Mouse (Mus musculus): ENCODE data around the gene Vmn2r60. TPM values are rescaled to one million over a fixed set of nuclear protein-coding genes. Genes with fewer than 3 reads are reported as not detected.
"Not testable (repeated sequence)": the region's sequence is repeated elsewhere in the genome, so short reads cannot be mapped to it uniquely, and the experiment has no call there.

The Vmn2r60 gene
- under 1 TPM; 0.04 to 0.09 TPM for total RNA-seq (2021)
- long read RNA-seq, experiment 1: 0 reads
- long read RNA-seq, experiment 2: 0 reads

GRCm38 (mm10) chr7:42107470-42107869 is at the start of gene Vmn2r60:
TSS of gene Vmn2r60 (plus strand) at chr7:42107770.
- intact Hi-C loops (cut with DNase I): no loop called here
- no peak for DNase-seq (ENCODE audit: low spot score in 2 of 2)

DNA sequence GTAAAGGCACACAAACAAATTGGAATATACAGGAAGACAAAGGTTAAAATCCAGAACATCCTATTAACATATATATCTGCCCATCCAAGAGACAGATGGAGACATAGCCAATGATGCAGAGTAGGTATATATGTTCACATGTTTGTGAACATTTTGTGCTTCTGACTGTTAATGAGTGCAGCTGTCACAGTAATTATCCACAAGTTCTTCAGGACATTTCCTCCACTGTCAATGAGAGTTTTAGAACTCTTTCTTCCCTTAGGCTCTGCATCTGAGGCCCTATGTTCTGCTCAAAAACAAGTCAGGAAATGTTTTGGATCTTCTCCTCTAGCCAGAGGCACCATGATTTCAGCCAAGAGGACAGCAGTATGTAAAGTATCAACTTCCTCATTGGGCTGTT is 48.6 kb upstream of the Vmn2r60 start, which contains the start of gene Vmn2r59:
Vmn2r59 (minus strand) TSS at position 101 of the 400 bp plus-strand sequence.
- intact Hi-C loops (cut with DNase I): no loop called here
- no peak for DNase-seq (ENCODE audit: low spot score in 2 of 2)

- DNase-seq (ENCODE audit: low spot score in 2 of 2); intact Hi-C loops (cut with DNase I): not testable (repeated sequence)
Measured at GRCm38 (mm10) chr7:42107061-42107460, 509 bp upstream of the Vmn2r60 start.

Other genes starting within 250 kb of the Vmn2r60 start
- not detected for gene Vmn2r58, start 235.1 kb upstream of the Vmn2r60 start, total RNA-seq (2021)
- not detected for gene Vmn2r59, start 48.7 kb upstream of the Vmn2r60 start, total RNA-seq (2021)
- gene Vmn2r61, start 152.3 kb downstream of the Vmn2r60 start, total RNA-seq (2021): not detected